Mouse (Mus musculus) MEL (cell line): ENCODE results near the gene Lrrc25. TPM values are rescaled to one million over a fixed set of nuclear protein-coding genes. Genes with fewer than 3 reads are reported as not detected.

Experiments
- DNase-seq: peaks from one replicate; pipeline ENCODE4 v3.0.0; 2011; ENCODE audit warnings: low read depth, low spot score
- H3K27ac ChIP-seq: 2 replicates; pipeline ENCODE4 v1.5.1; 2012; ENCODE audit warnings: low read depth, mild to moderate bottlenecking, control low read depth, low read length, moderate library complexity; ENCODE audit not compliant: control insufficient read depth
- H3K27me3 ChIP-seq, 2 experiments: fragments of 150-350 bp in 1 of 2; sonication (generic) in 1 of 2; 2 replicates each; pipeline ENCODE4 v1.6.1; 2012; ENCODE audit warnings: low read length in 2 of 2, mild to moderate bottlenecking in 2 of 2, improper control_type of control experiment in 1 of 2, moderate library complexity in 1 of 2; ENCODE audit not compliant: insufficient read depth in 2 of 2, control insufficient read depth in 1 of 2
- H3K36me3 ChIP-seq, 2 experiments: 2 replicates each; pipeline ENCODE4 v1.6.1; 2012 to 2014; ENCODE audit warnings: low read length in 2 of 2, improper control_type of control experiment in 1 of 2, inconsistent platforms in 1 of 2, mild to moderate bottlenecking in 1 of 2; ENCODE audit not compliant: insufficient read depth in 2 of 2, control insufficient read depth in 1 of 2
- H3K4me1 ChIP-seq, 2 experiments: fragments of 150-350 bp in 1 of 2; sonication (generic) in 1 of 2; 2 replicates each; pipeline ENCODE4 v1.6.1; 2012; ENCODE audit warnings: low read length in 2 of 2, improper control_type of control experiment in 1 of 2, mild to moderate bottlenecking in 1 of 2; ENCODE audit not compliant: insufficient read depth in 2 of 2, control insufficient read depth in 1 of 2
- H3K4me3 ChIP-seq, 2 experiments: fragments of 150-350 bp in 1 of 2; sonication (generic) in 1 of 2; 2 replicates each; pipeline ENCODE4 v1.5.1; 2012; ENCODE audit warnings: low read depth in 2 of 2, low read length in 2 of 2, mild to moderate bottlenecking in 2 of 2, moderate library complexity in 2 of 2, control low read depth in 1 of 2, improper control_type of control experiment in 1 of 2; ENCODE audit not compliant: control insufficient read depth in 1 of 2, insufficient read depth in 1 of 2
- H3K79me2 ChIP-seq: 2 replicates; pipeline ENCODE4 v1.6.1; 2012; ENCODE audit warnings: mild to moderate bottlenecking, low read length, moderate library complexity; ENCODE audit not compliant: control insufficient read depth, poor library complexity, insufficient read depth
- H3K9ac ChIP-seq: 2 replicates; pipeline ENCODE4 v1.6.1; 2012; ENCODE audit warnings: low read depth, mild to moderate bottlenecking, control low read depth, low read length, moderate library complexity; ENCODE audit not compliant: control insufficient read depth, poor library complexity, severe bottlenecking
- H3K9me3 ChIP-seq: fragments of 150-350 bp; sonication (generic); replicated peaks from 2 replicates; pipeline ENCODE4 v1.6.1; 2012; ENCODE audit warnings: mild to moderate bottlenecking, low read length, improper control_type of control experiment, moderate library complexity; ENCODE audit not compliant: insufficient read depth
- ETS1 ChIP-seq: IDR thresholded peaks from 2 replicates; pipeline ENCODE4 v1.6.1; 2012; ENCODE audit warnings: low read depth, mild to moderate bottlenecking, inconsistent platforms, low read length, improper control_type of control experiment, moderate library complexity
- KAT2A ChIP-seq: conservative IDR thresholded peaks from 2 replicates; pipeline ENCODE4 v1.6.1; 2012; ENCODE audit warnings: low read depth, low read length, improper control_type of control experiment, inconsistent platforms
- MAX ChIP-seq: IDR thresholded peaks from 2 replicates; pipeline ENCODE4 v1.6.1; 2011; ENCODE audit warnings: low read length, improper control_type of control experiment
- MEF2A ChIP-seq: IDR thresholded peaks from 2 replicates; pipeline ENCODE4 v1.6.1; 2014; ENCODE audit warnings: low read depth, mild to moderate bottlenecking, inconsistent platforms, low read length, improper control_type of control experiment; ENCODE audit not compliant: poor library complexity, insufficient replicate concordance, severe bottlenecking; ENCODE audit errors: extremely low read depth
- MXI1 ChIP-seq: IDR thresholded peaks from 2 replicates; pipeline ENCODE4 v1.6.1; 2011; ENCODE audit warnings: mild to moderate bottlenecking, low read depth, low read length, improper control_type of control experiment
- MYB ChIP-seq: IDR thresholded peaks from 2 replicates; pipeline ENCODE4 v1.6.1; 2011; ENCODE audit warnings: mild to moderate bottlenecking, low read depth, low read length, improper control_type of control experiment
- NELFE ChIP-seq: IDR thresholded peaks from 2 replicates; pipeline ENCODE4 v1.6.1; 2011; ENCODE audit warnings: low read depth, low read length, improper control_type of control experiment
- POLR2AphosphoS5 ChIP-seq: IDR thresholded peaks from 2 replicates; pipeline ENCODE4 v1.6.1; 2012; ENCODE audit warnings: low read depth, borderline replicate concordance, mild to moderate bottlenecking, inconsistent platforms, low read length, moderate library complexity, mixed read lengths
- SMC3 ChIP-seq: IDR thresholded peaks from 2 replicates; pipeline ENCODE4 v1.6.1; 2011; ENCODE audit warnings: low read depth, low read length, improper control_type of control experiment
- TAL1 ChIP-seq: IDR thresholded peaks from 2 replicates; pipeline ENCODE4 v1.6.1; 2012; ENCODE audit warnings: mild to moderate bottlenecking, inconsistent platforms, low read length, moderate library complexity, mixed read lengths
- TBP ChIP-seq: IDR thresholded peaks from 2 replicates; pipeline ENCODE4 v1.8.0; 2011; ENCODE audit warnings: low read depth, low read length, improper control_type of control experiment
- UBTF ChIP-seq: IDR thresholded peaks from 2 replicates; pipeline ENCODE4 v1.6.1; 2012; ENCODE audit warnings: low read depth, mild to moderate bottlenecking, inconsistent platforms, low read length, improper control_type of control experiment, moderate library complexity, borderline replicate concordance; ENCODE audit not compliant: insufficient read depth
- ZKSCAN1 ChIP-seq: IDR thresholded peaks from 2 replicates; pipeline ENCODE4 v1.6.1; 2012; ENCODE audit warnings: low read depth, mild to moderate bottlenecking, inconsistent platforms, low read length, improper control_type of control experiment, moderate library complexity
- polyA plus RNA-seq, 2 experiments: library from polyadenylated mRNA; stranded (reverse) in 1 of 2; unstranded in 1 of 2; fragments of >175 nt in 1 of 2; fragments of >200 nt in 1 of 2; gene quantifications; 2 replicates each; pipeline versions ENCODE4 v1.2.1 to v1.2.4; 2012; ENCODE audit warnings: low replicate concordance in 2 of 2, low read depth in 1 of 2; ENCODE audit not compliant: insufficient read length in 2 of 2, insufficient read depth in 1 of 2, missing spikeins in 1 of 2
- total RNA-seq: library from RNA; depleted of rRNA; stranded (reverse); fragments of 300-350 nt; gene quantifications from 2 replicates; pipeline ENCODE4 v1.2.3, GENCODE M21; 2012

The Lrrc25 gene
- total and polyA plus RNA-seq, 3 experiments, result 0.39 to 1.1 TPM; not detected in 1

DNA sequence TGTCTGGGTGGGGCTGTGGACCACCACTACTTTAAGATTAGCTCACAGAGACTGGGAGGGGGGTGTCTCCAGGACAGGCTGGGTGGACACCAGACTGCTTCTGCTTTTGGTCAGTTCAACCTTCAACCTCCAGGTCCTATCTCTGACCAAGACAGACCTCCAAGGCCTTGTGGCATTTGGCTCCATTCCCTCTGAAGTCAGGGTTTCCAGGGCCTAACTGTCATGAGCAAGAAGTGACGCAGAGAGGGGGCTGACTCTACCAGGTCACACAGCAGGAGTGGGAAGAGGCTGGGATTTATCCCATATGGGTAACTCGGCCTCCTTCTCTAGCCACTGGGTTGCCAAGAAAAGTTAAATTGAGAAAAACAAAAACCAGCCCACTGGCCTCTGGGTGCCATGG lies 41.8 kb downstream of the Lrrc25 start:
- Histone ChIP-seq H3K9me3 (no peaks in the 10 kb centered on the region), H3K4me3 (no peak overlapping the region), H3K36me3 (no peaks in the 10 kb centered on the region), H3K27ac (no peak overlapping the region), H3K79me2 (no peaks in the 10 kb centered on the region), H3K4me1 (peaks cover 4 to 9% of the 10 kb centered on the region in 2 experiments; a peak in 3 of 4 replicates), H3K27me3 (no peaks in the 10 kb centered on the region), H3K9ac (no peak overlapping the region)
- TF ChIP-seq MXI1 (no peak), ETS1 (no peak), MYB (no peak), POLR2AphosphoS5 (no peak), TBP (no peak), NELFE (no peak), TAL1 (no peak), MAX (no peak), ZKSCAN1 (no peak), SMC3 (no peak), MEF2A (no peak), KAT2A (no peak)
- DNase-seq, result no peak

GRCm38 (mm10) chr8:70658897-70659603 lies 43.1 kb downstream of the Lrrc25 start:
- no peaks in the 10 kb centered on the region for H3K79me2 ChIP-seq
- no peaks in the 10 kb centered on the region for H3K36me3 ChIP-seq
- TF ChIP-seq UBTF (0 out of 2 replicates have a peak, but pooled peaks have one; percentile 78), MXI1 (0 out of 2 replicates have a peak, but pooled peaks have one; percentile 5), TAL1 (no peak)
- H3K27me3 ChIP-seq, result no peaks in the 10 kb centered on the region
- no peaks in the 10 kb centered on the region for H3K9me3 ChIP-seq
- peak overlapping the region; percentile 75 to 99 for H3K4me3 ChIP-seq
- H3K27ac ChIP-seq, result 0 out of 2 replicates have a peak overlapping the region, but pooled peaks have one; percentile 1
- peak overlapping the region; percentile 83 for H3K9ac ChIP-seq
- peaks cover 4 to 9% of the 10 kb centered on the region in 2 experiments; a peak in 3 of 4 replicates for H3K4me1 ChIP-seq
- no peak for DNase-seq
